Mouse (Mus musculus) G1E (cell line): ENCODE measurements at regions not wholly inside any gene's neighbourhood (a gene's known extent, or its start where the extent isn't known, plus 50 kb on each side); places are given as distances from the start of the nearest gene placed in this dataset.

Experiments used
- CTCF ChIP-seq: IDR thresholded peaks from 2 replicates; pipeline ENCODE4 v1.5.1; 2012; ENCODE audit warnings: low read depth, low read length, inconsistent platforms, mixed read lengths
- POLR2AphosphoS5 ChIP-seq: IDR thresholded peaks from 2 replicates; pipeline ENCODE4 v1.6.1; 2012; ENCODE audit warnings: low read depth, low read length, inconsistent platforms; ENCODE audit not compliant: insufficient replicate concordance

DNA sequence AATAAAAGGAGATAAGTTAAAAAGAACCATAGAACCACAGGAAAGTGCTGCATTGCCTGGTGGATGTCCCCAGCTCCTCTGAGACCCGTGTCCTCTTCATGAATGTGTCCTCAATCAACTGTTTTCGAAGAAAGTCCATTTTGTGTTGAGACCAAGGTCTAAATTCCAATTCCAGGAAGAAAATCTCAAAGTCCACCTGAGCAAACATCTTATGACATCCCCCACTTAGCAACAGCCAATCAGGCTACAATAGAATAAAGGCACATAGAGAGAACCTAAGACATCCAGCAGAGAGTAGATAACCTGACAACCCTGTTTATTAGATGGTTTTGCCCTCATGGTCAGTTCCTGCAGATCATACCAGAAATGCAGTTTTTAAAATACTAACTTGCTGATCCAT, 338.0 kb downstream of the Ankrd50 start:
- TF ChIP-seq POLR2AphosphoS5 (no peak), CTCF (no peak)
